Mouse (Mus musculus): Measurements from ENCODE around the gene Hs3st5.
"Not testable (repeated sequence)": the region's sequence is repeated elsewhere in the genome, so short reads cannot be mapped to it uniquely, and the experiment has no call there.

The Hs3st5 gene

DNA sequence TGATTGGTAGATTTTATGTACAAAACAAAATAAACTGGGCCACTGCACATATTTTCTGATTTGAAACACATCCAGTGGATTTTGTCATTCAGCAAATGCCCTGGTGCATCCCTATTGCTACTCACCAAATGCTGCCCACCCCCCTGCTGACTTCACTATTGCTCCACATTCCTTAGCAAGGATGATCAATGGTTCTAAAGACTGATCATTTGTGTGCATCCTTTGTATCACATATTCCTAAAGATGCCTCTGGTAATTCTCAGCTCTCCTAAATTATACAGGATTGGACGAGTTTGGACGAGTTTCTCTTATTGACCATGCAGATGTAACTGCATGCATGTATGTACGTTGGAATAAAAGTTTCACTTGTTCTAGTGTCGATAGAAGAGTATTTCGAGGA, 52.1 kb downstream of the Hs3st5 start:
- no peak for DNase-seq

DNA sequence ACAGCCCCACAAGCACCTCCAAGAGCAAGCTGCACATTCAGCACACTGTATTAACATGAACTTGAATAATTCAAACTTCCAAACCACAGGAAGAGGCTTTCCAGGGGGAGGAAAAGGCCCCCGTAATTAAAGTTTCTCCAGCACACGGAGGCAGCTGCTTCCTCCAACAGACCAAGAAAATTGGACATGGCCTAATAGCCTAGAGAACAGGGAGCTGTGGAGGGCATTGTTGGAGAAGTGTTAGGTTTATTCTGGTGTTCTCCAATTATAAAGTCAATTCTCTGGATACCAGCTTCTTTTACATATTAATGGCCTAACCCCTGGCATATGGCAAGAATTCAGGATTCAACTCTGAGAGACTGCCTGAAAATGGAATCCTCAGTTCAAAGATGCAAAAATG, 60.6 kb downstream of the Hs3st5 start:
- no peak for DNase-seq

DNA sequence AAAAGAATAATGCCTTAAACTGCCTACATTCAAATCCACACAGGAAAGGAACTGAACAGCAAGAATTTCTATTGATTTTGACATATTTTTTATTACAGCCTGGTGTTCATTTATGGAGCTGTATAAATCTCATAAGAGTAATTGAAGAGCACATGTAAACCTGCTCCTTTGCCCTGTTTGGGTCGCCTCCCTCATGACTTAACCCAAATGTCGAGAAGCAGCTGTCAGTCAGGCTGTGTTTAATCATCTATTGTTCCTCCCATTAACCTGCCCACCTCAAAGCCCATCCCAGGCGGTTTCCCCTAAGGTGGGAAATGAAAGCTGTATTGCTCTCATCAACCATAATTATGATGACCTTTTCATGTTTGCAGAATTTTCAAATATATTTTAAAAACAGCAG, 65.9 kb downstream of the Hs3st5 start:
- no peak for DNase-seq

DNA sequence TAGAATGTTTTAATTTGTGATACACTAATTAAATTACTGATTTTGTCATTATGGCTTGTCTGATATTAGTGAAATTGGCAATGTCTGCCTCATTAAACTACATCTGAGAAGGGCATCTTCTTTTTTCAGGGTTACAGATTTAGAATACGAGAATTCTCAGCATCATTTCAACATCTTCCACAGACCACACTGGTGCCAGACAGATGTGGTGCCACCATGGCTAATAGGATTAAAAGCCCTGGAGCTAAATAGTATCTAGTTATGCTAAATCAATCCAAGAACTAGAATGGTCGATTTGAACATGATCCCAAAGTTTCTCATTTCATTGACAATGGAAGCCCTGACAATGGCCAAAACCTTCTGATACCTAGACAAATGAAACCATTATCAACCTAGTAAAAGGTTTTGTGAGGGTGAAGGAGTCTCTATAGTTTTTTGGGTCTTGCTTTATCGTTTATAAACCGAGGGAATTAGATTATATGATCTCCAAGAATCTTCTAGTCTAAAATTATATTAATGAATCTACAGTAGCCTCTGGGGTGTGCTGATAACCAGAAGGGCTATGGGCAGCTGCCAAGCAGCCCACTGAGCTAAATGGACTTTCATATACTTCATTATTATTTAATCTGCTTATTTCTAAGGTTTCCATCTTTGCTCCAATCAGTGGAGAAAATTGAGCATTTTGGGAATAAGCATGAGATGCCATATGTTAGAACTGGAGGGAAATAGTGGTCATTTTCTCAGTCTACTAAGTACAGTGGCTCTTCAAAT, 71.9 kb downstream of the Hs3st5 start:
- no peak for DNase-seq

DNA sequence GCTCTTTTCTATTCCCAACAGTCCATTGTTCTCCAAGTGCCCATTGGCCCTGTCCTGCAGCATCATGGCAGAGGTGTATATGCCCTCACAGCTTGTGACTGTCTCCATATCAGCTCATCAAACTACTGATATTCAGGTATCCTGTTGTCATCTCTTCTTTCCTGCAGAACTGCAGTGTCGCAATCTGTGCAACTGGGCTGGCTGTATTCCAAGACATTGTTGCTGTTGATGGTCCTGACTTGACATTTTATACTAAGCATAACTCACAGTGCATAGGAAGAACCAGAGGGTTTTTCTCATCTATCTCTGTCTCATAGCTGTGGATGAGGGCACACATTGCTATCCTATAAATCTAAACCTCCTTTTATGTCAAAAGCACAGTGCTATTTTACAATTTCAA, 103.8 kb downstream of the Hs3st5 start:
- no peak for DNase-seq

DNA sequence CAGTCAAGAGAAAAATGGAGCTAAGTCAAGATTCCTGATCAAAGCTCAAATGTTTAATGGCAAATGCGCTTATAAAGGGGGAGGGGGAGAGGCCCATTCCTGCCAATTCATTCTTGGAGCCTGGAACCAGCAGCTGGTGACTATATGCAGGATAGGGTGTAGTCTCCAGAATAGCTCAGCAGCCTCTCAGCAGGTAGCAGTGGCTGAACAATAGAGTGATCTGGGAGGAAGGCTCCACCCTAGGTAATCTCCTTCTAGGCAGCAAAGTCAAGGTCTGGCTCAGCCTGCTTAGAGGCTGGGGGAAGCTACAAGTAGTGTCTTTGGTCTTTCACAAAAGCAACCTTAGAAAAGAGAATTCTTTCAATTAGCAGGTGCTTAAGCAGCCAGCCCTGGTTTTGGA, 104.8 kb downstream of the Hs3st5 start:
- DNase-seq: not testable (repeated sequence)

DNA sequence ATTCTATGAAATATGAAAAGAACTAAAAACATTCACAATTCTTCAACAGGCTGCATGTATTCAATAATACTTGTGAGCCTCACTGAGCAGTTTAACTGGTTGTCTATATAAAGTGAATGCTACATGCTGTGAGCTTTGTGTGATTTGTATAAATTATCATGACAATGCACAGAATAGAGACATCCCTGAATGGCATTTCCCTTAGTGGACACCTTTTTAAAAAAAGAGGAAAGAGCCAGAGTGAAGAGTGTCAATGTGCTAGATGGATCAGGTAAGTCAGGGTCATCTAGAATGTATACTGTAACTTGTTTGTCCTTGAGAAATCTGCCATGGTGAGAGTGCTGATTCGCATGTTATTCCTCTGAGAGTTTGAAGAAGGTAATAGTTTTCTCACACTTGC, 116.4 kb downstream of the Hs3st5 start:
- no peak for DNase-seq

DNA sequence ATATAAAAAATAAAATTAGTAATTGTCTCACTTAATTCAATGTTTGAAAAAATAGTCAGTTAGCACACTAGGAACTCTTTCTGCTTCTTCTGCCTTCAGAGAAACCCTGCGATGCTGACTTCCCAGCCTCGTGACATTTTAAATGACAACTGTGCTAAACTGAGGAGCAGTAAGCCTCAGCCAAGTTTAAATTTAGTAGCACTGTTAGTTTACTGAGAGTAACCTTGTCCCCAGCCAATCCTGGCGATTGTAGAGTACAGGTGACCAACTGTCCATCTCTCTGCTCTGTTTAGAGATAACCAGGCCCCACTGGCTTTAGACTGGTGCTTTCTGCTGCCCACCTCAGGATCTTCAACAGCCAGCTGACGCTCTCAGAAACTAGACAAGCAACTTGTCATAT, 121.3 kb downstream of the Hs3st5 start:
- DNase-seq: no peak

DNA sequence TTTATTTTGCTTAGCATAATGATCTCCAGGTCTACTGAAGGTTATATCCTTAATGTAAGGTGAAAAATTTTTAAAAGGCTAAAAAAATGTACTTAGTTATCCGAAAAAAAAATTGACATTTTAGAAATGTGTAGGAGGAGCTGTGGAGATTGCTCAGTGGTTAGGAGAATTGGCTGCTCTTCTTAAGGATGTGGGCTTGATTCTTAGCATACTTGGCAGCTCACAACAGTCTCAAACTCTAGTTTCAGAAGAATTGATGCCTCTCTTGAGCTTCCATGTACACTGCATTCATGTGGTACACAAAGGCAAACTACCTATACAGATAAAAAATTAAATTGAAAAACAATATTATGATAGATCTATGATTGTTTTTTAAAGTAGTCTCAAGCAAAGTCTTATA, 125.1 kb downstream of the Hs3st5 start:
- DNase-seq: no peak

DNA sequence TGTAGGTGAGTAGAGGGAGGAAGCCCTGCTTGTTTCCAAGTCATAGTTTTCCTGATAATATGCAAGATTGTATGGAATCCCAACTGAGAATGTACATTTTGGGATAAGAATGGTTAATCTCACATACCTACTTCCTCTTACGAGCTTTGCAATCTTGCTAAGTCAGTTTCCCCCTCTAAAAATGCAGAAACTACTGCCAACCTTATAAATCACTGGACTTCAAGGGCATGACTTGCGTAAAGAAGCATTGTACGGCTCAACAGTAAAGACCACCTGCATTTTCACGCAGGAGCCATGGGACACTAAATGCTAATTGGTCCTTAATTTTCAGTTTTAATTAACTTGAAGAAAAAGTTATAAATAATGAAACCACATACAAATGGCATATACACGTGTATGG, 144.0 kb downstream of the Hs3st5 start:
- DNase-seq: no peak

DNA sequence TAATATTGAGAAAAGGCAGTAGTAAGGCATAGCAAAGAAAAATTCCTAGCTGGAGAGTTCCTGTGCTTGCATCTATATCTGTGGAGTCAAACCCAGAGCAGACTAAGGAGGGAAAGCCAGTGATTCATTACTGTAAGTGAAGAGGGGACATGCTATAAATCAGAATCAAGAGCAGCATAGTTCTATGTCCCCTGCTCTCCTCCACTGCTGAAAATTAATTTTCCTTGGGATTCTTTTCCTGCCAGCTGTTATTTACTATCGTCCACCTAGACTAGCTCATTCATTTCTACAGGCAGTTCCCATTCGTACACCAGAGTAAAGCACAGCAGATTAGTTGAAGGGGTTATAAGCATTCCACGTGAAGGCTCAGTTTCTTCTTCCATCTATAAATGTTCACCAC, 207.4 kb downstream of the Hs3st5 start:
- no peak for DNase-seq

DNA sequence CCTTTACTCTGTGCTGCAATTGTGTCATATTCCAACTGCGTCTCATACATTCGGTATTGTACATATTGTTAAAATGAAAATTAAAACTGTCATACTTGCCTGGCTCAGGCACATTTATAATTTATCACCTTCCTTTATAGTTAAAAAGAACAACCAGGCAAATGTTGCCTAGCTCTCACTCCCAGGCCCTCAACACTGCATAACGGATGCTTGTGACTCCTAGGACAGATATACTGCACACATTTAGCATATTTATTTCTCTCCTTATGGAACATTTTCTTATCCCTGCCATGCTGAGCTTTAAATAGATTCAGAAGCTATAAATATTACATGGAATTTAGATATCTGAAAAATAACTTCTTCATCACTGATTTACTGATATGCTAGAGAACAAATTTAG, 219.6 kb downstream of the Hs3st5 start:
- no peak for DNase-seq

DNA sequence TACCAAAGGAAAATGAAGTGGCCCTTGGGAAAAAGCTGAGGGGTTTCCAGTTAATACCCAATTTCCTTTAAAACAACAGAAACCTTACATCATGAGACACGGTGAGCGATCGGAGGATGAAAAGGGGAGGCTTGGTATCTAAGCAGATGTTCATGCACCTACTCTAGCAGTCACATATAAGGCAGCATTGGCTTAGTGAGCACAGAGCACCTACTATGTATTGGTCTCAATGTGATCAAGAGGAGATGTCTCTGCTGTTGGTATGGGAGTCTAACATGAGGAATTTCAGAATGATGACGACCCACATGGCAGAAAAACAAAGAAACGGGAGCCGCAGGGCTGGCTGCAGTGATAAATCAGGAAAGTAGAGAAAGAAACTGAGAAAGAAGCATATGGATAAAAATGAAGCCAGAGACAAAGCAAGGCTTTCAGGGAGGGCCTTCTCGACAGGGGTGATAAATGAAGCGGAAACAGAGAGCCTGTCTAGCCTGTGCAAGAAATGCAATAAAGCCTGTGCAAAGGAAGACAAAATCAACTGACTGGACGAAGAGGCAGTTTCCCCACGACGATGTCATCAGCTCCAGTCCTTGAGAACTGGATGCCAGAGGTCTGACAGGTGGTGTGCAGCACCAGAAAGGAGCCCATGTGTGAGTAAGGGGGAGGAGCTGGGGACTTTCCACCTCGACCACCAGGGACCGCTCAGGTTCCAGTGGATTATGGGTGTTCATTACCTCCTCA, 222.9 kb downstream of the Hs3st5 start:
- peak; percentile 2 for DNase-seq

DNA sequence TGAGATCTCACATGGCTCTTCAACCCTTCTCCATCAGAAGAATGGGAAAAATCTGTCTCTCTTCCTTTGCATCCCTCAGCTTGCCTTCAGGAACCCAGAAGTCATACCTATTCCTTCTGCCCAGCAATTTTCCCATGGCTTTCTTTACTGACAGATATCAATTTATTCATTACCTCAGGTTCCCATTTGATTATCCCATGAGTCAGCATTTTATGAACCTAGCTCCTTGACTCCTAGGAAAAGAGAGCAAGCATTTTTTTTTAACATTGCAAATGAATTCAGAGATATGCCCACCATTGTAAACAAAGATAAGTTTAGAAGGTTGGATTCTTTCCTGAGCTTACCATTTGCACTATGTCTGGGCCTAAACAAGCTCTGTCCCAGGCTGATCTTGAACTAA, 232.8 kb downstream of the Hs3st5 start:
- DNase-seq: no peak

DNA sequence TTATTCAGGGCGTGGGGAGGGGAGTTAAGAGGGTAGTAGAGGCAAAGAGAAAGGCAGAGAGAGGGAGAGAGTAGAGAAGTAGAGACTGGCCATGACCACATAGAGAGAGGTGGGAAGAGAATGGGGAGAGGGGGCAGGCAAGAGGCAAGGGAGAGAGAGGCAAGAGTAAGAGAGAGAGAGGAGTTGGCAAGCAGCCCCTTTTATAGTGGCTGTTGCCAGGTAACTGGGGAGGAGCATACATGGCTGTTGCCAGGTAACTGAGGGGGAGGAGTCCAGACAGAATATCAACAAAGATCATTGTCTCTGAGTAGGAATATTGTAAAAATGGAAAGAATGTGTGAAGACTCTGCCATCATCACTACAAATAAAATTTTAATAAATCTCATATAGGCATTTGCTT, 243.4 kb downstream of the Hs3st5 start:
- no peak for DNase-seq

DNA sequence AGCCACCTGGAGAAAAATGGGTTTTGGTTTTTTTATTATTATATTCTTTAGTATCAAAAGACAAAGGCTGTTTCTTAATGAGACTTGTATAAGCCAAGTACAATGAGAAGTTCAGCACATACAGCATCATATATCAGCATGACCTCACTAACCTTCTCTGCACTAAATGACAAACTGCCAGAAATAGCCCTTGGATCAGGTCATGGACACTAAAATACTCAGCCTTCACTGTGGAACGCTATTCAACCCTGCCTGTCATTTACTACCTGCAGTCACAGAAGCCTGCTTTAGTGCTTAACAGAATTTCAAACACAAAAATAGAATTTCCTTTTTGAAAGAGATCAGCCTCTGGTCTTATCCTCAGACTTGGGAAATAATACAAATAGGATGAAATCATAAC, 247.9 kb downstream of the Hs3st5 start:
- DNase-seq: no peak

DNA sequence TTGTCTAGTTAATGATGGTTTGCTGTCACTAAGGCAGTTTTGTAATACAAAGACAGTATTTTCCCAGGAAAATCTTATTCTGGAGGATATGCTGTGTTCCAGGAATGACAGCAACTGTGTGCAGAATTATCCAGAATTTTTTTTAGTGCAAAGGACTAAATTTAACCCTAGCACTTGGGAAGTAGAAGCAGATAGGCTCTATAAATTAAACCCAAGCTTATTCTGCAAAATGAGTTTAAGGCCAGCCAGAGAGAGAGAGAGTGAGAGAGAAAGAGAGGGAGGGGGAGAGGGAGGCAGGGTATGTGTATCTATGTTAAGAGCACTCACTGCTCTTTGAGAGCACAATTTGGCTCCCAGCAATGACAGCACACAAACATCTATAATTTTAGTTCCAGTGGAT, 267.0 kb downstream of the Hs3st5 start:
- DNase-seq: no peak

DNA sequence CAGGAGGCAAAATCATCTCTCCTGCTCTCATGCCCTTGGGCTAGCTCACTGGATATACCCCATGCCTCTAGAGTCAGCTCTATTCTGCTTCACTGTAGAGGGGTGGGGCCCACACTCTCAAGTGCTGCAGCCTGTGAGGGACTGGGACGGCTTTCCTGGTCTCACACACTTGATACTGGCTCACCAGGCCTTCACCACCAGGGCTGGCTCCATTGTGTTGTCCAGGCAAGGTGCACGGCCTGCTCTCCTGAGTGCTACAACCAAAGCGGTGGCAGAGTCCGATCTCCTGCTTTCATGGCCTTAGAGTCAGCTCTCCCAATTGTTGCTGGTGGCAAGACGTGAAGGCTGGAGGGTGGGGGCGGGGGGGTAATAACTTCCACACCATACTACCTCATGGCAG, 268.3 kb downstream of the Hs3st5 start:
- DNase-seq: no peak

DNA sequence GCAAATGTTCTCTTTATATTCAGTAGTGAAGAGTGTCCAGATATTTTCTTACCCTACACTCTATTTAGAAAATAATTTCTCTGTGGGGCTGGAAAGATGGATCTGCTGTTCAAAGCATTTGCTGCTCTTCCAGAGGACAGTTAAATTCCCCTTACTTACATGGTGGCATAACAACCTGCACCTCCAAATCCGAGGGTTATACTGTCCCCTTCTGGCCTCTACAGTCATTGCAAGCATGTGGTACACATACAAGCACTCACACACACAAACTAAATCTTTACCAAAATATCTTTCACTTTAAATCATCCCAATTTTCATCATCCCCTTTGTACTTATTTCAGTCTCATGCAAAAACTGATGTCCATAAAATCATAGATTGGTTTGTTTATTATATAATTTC, 275.0 kb downstream of the Hs3st5 start:
- DNase-seq: no peak

DNA sequence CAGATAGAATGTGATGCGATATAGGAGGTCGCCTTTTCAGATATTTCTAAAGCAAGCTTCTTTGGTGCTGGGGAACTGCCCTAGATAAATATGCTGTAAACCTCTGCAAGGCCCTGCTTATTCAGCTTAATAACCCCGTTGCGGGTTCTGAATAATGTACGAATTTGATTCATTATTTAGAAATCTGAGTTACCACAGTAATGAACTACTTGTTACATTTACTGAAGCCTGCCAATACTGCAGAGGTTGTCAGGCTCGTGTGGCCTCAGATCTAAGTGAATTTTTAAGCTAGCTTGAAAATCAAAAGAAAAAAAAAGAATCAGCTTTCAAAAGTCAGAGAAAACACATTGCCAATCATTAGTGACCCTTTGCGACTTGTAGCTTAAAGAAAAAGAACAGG, 280.4 kb downstream of the Hs3st5 start:
- no peak for DNase-seq

DNA sequence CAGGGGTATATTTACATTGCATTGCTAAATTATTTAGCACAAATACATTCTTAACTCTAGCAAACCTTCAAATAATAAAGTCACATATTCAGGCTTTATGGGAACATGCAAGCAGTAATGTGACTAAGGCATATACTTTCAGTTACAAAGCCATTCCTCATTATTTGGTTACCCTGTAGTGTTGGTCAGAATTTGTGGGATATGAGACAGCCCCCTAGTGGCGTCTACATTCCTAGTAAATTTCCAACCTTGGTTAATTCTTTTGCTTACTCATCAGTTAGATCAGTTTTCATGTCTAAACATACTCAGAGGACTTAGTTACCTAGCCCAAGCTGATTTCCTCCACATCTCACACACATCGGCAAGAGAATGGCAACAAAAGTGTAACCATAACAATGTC, 285.2 kb downstream of the Hs3st5 start:
- no peak for DNase-seq

DNA sequence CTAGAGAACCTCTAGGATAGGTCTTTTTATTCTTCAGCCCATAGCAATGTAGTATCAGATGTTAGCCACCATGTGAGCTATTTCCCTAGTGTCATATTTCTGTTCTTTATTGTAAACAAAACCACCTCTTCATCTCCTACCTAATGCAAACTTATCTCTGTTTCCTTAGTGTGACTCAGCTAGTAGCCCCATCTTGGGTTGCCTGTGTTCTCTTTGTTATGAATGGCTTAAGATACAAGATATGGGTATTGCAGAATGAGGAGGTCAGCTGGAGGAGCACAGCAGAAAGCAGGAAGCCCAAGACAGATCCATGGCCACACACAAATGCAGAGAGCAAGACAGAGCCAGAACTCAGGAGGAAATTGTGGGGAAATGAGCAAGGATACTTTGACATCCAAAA, 288.7 kb downstream of the Hs3st5 start:
- DNase-seq: no peak

DNA sequence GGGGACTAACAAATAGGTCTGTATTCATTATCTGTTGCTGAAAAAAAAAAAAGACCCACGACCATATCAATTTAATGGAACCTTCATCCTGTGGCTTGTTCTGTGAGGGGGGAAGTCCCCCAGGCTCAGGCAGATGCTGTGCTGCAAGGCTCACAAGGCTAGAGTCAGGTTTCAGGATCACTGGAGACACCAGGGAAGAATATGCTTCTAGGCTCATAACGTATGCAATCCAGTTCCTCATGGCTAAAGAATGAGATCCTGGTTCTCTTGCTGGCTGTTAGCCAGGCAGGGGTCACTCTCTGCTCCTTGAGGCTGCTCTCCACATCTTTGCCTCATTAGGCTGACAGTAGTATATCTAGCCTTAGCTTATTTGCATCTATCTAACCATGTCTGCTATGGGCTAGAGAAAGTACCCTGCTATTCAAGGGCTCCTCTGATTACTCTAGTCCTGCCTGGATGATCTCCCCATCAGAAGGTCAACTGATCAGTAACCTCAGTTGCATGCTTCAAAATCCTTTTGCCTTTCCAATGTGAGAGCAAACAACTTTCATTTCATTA, 294.4 kb downstream of the Hs3st5 start:
- DNase-seq: no peak

DNA sequence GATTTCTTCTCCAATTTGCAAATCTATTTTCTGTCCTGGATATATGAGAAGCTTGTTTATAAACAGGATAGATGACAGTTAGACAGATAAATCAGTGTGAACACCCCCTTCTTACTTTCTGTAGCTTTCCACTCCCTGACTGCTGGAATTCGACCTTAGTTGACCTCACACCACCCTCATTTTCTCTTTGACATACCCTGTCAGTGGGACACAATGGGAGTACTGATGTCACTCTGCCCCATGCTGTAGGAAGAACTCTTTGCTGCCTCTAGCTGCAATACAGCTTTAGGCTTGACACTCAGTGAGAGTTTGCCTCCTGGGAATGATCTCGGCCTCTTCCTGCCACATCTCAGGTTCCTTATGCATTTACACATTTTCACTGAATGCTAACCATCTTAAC, 297.1 kb downstream of the Hs3st5 start:
- DNase-seq: no peak

DNA sequence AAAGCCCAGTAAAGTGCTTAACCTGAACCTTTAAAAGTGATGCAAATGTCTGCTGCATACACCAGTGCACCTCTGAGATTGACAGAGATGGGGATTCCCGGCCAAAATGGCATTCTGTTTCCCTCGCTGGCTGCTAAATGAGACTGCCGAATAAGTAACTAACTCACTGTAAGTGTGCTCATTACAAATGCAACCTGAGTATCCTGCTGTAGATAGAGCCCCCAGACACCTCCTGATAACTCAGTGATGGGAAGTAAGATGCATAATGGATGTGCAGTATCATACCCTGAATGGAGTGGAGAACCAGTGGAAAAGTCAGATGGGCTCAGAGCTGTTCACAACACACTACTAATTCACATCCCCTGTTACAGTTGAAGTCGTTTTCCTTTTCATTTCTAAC, 298.7 kb downstream of the Hs3st5 start:
- DNase-seq: no peak

Data from cerebellum, adult 8-10 months (tissue).